Mouse (Mus musculus): ENCODE data around the gene Nr1d2. TPM values are rescaled to one million over a fixed set of nuclear protein-coding genes. Genes with fewer than 3 reads are reported as not detected.
"Not testable (repeated sequence)": the region's sequence is repeated elsewhere in the genome, so short reads cannot be mapped to it uniquely, and the experiment has no call there.

Gene Nr1d2
- total and polyA plus RNA-seq, 2 experiments from 2014 or later = 9.5 to 15.9 TPM

GRCm38 (mm10) chr14:18217158-18217557 is 21.8 kb downstream of the Nr1d2 start:
- 91% methylated on average over 1 of the region's 1 CpGs for WGBS
- Histone ChIP-seq H3K4me3 (ENCODE audit: low read length) (no peak overlapping the region), H3K9ac (replicated peaks; ENCODE audit: low read length) (no peak overlapping the region), H3K27ac (no peak overlapping the region), H3K36me3 (ENCODE audit: insufficient read depth, low read length) (no peaks in the 10 kb centered on the region), H3K4me2 (ENCODE audit: low read depth, low read length) (no peak overlapping the region), H3K4me1 (ENCODE audit: insufficient read depth, low read length) (no peaks in the 10 kb centered on the region), H3K9me3 (ENCODE audit: low read length) (no peaks in the 10 kb centered on the region), H3K27me3 (ENCODE audit: insufficient read depth, low read length) (no peaks in the 10 kb centered on the region)
- DNase-seq (ENCODE audit: low spot score) (no peak), ATAC-seq (no peak)
- no peak for TF ChIP-seq CTCF (IDR thresholded peaks at IDR 0.05; ENCODE audit: low read depth)

- no peak overlapping the region for H3K4me3 ChIP-seq (ENCODE audit: low read length)
- 90% methylated on average over 6 of the region's 6 CpGs for WGBS
- no peak for DNase-seq (ENCODE audit: low spot score)
These were observed 22.5 kb downstream of the Nr1d2 start for GRCm38 (mm10) chr14:18216428-18216827.

DNA sequence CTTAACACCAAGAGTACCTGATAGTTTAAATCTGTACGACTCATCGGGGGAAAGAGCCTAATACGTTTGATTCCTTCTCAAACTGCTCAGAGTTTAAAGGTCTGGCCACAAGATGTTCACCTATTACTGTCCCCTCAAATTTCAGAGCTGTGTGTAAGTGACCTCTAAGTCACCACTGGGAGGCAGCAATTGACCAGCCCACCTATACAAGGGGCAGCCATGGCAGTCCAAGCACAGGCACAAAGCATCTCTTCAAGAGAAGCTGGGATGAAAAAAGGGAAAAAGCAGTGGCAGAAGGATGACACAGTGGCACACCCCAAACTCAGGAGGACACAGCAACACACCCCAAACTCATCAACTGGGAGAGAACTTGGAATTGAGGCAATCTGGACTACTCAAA is 28.1 kb downstream of the Nr1d2 start:
- TF ChIP-seq CTCF (IDR thresholded peaks at IDR 0.05; ENCODE audit: low read depth) = peak; percentile 67
- H3K4me2 ChIP-seq (ENCODE audit: low read depth, low read length) = no peak overlapping the region
- peaks cover 14% of the 10 kb centered on the region; the same call in 1 of the 2 replicates for H3K36me3 ChIP-seq (ENCODE audit: insufficient read depth, low read length)
- no peaks in the 10 kb centered on the region for H3K4me1 ChIP-seq (ENCODE audit: insufficient read depth, low read length)
- H3K9me3 ChIP-seq (ENCODE audit: low read length) = no peaks in the 10 kb centered on the region
- H3K27me3 ChIP-seq (ENCODE audit: insufficient read depth, low read length) = no peaks in the 10 kb centered on the region
- peak; percentile 54 for DNase-seq (ENCODE audit: low spot score)
- WGBS = 85% methylated on average over 3 of the region's 3 CpGs
- H3K9ac ChIP-seq (replicated peaks; ENCODE audit: low read length) = no peak overlapping the region
- no peak overlapping the region for H3K4me3 ChIP-seq (ENCODE audit: low read length)
- ATAC-seq = peak; percentile 74; the same call in 1 of the 2 replicates
- H3K27ac ChIP-seq = no peak overlapping the region

More at GRCm38 (mm10) chr14:18216428-18216827, 22.5 kb downstream of the Nr1d2 start:
- Histone ChIP-seq H3K9ac (replicated peaks; ENCODE audit: low read length) (no peak overlapping the region), H3K27me3 (ENCODE audit: insufficient read depth, low read length) (no peaks in the 10 kb centered on the region), H3K4me2 (ENCODE audit: low read depth, low read length) (no peak overlapping the region), H3K9me3 (ENCODE audit: low read length) (no peaks in the 10 kb centered on the region), H3K27ac (no peak overlapping the region), H3K36me3 (ENCODE audit: insufficient read depth, low read length) (no peaks in the 10 kb centered on the region), H3K4me1 (ENCODE audit: insufficient read depth, low read length) (no peaks in the 10 kb centered on the region)
- no peak for ATAC-seq
- no peak for TF ChIP-seq CTCF (IDR thresholded peaks at IDR 0.05; ENCODE audit: low read depth)

GRCm38 (mm10) chr14:18204315-18204714 is 34.6 kb downstream of the Nr1d2 start:
- not testable (repeated sequence) for H3K4me2 ChIP-seq (ENCODE audit: low read depth, low read length); H3K4me1 ChIP-seq (ENCODE audit: insufficient read depth, low read length); DNase-seq (ENCODE audit: low spot score); H3K36me3 ChIP-seq (ENCODE audit: insufficient read depth, low read length); ATAC-seq; H3K27ac ChIP-seq; H3K4me3 ChIP-seq (ENCODE audit: low read length); H3K27me3 ChIP-seq (ENCODE audit: insufficient read depth, low read length); H3K9me3 ChIP-seq (ENCODE audit: low read length); H3K9ac ChIP-seq (replicated peaks; ENCODE audit: low read length)
- WGBS = 88% methylated on average over 1 of the region's 1 CpGs

GRCm38 (mm10) chr14:18201413-18201812 is 37.5 kb downstream of the Nr1d2 start:
- H3K4me3 ChIP-seq (ENCODE audit: low read length) = no peak overlapping the region
- TF ChIP-seq CTCF (IDR thresholded peaks at IDR 0.05; ENCODE audit: low read depth) = no peak
- no peak overlapping the region for H3K4me2 ChIP-seq (ENCODE audit: low read depth, low read length)
- peaks cover 6% of the 10 kb centered on the region; the same call in 1 of the 2 replicates for H3K9me3 ChIP-seq (ENCODE audit: low read length)
- no peak for ATAC-seq
- H3K4me1 ChIP-seq (ENCODE audit: insufficient read depth, low read length) = no peaks in the 10 kb centered on the region
- H3K27me3 ChIP-seq (ENCODE audit: insufficient read depth, low read length) = no peaks in the 10 kb centered on the region
- no peak overlapping the region for H3K9ac ChIP-seq (replicated peaks; ENCODE audit: low read length)
- no peak for DNase-seq (ENCODE audit: low spot score)
- no peak overlapping the region for H3K27ac ChIP-seq
- H3K36me3 ChIP-seq (ENCODE audit: insufficient read depth, low read length) = no peaks in the 10 kb centered on the region
- 93% methylated on average over 5 of the region's 5 CpGs for WGBS

DNA sequence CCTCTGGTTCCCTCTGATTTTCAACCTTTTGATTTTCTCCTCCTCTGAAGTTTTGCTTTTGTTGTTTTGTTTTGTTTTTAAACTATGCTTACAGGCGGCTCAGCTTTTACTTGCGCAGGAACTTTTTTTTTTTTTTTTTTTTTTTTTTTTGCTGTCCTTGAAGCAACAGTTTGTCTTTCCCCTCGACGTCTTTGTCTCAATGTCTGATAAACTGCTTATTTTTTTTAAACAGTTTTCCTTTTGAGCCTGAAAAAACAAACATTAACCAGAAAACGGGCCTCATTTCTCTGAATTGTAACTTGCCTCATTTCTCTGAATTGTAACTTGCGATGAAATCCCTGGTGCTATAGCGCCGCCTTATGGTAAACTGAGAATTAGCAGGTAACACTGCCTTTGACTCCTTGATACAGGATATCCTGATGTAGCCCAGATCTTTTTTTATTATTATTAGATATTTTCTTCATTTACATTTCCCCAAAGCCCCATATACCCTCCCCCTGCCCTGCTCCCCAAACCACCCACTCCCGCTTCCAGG is 52.0 kb downstream of the Nr1d2 start:
- peak; percentile 71 for DNase-seq (ENCODE audit: low spot score)
- no peaks in the 10 kb centered on the region for H3K4me1 ChIP-seq (ENCODE audit: insufficient read depth, low read length)
- H3K27me3 ChIP-seq (ENCODE audit: insufficient read depth, low read length) = no peaks in the 10 kb centered on the region
- H3K27ac ChIP-seq = no peak overlapping the region
- WGBS = 50% methylated on average over 9 of the region's 9 CpGs
- no peak overlapping the region for H3K4me3 ChIP-seq (ENCODE audit: low read length)
- H3K9ac ChIP-seq (replicated peaks; ENCODE audit: low read length) = no peak overlapping the region
- no peaks in the 10 kb centered on the region for H3K9me3 ChIP-seq (ENCODE audit: low read length)
- no peak for ATAC-seq
- H3K36me3 ChIP-seq (ENCODE audit: insufficient read depth, low read length) = no peaks in the 10 kb centered on the region
- H3K4me2 ChIP-seq (ENCODE audit: low read depth, low read length) = no peak overlapping the region
- peak; percentile 78 for TF ChIP-seq CTCF (IDR thresholded peaks at IDR 0.05; ENCODE audit: low read depth)

DNA sequence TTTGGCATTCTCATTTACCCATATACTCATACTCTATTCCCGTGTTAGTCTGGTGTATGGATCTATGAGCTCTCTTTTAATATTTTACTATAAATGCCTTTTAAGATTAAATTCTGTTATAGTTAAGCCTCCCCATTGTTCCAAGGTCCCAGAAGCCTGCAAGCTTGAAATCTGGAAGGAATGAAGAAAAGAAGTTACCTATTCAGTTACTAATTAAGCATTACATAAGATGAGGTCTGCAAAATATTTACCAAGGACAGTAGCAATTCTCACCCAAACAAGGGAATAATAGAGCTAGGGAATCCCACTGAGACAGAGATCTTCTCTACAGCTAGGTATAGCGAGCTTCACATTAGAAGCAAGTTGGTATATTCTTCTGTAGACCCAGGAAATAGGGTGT is 61.4 kb downstream of the Nr1d2 start:
- not testable (repeated sequence) for H3K36me3 ChIP-seq (ENCODE audit: insufficient read depth, low read length); H3K27me3 ChIP-seq (ENCODE audit: insufficient read depth, low read length); H3K27ac ChIP-seq; ATAC-seq; H3K4me3 ChIP-seq (ENCODE audit: low read length); H3K4me1 ChIP-seq (ENCODE audit: insufficient read depth, low read length); DNase-seq (ENCODE audit: low spot score); H3K9ac ChIP-seq (replicated peaks; ENCODE audit: low read length); H3K9me3 ChIP-seq (ENCODE audit: low read length); H3K4me2 ChIP-seq (ENCODE audit: low read depth, low read length)
- WGBS = 75% methylated on average over 2 of the region's 2 CpGs

Data from hindbrain, postnatal 0 days (tissue).